Mouse (Mus musculus): Measurements from ENCODE around the gene Tat. TPM values are rescaled to one million over a fixed set of nuclear protein-coding genes. Genes with fewer than 3 reads are reported as not detected.

Tat gene
- polyA plus RNA-seq, 2 experiments from 2014 or later: not detected

Other genes starting within 250 kb of the Tat start
- gene Ap1g1, start 211.9 kb upstream of the Tat start, polyA plus RNA-seq (2017; shearing (Covaris generic)): 10 to 100 TPM; 32.7 to 34.3 TPM
- 1 to 10 TPM in 1 of 2 experiments, under 1 TPM in 1; 0.84 to 1.0 TPM for gene Phlpp2, start 121.9 kb upstream of the Tat start, polyA plus RNA-seq (2017; shearing (Covaris generic))
- gene Marveld3, start 28.2 kb upstream of the Tat start, polyA plus RNA-seq (2017; shearing (Covaris generic)): not detected
- not detected for gene Chst4, start 49.3 kb downstream of the Tat start, polyA plus RNA-seq (2017; shearing (Covaris generic))
- 1 to 10 TPM; 2.3 to 4.1 TPM for gene Zfp612, start 89.3 kb downstream of the Tat start, polyA plus RNA-seq (2017; shearing (Covaris generic))
- not detected for gene Gm21964, start 110.8 kb downstream of the Tat start, polyA plus RNA-seq (2017; shearing (Covaris generic))
- not detected for gene Gm17720, start 112.3 kb downstream of the Tat start, polyA plus RNA-seq (2017; shearing (Covaris generic))
- not detected for gene Calb2, start 177.8 kb downstream of the Tat start, polyA plus RNA-seq (2017; shearing (Covaris generic))
- gene Cmtr2, start 225.2 kb downstream of the Tat start, polyA plus RNA-seq (2017; shearing (Covaris generic)): 10 to 100 TPM in 1 of 2 experiments, 1 to 10 TPM in 1; 7.2 to 10.7 TPM